Mouse (Mus musculus): Measurements from ENCODE around the gene Rasal3. TPM values are rescaled to one million over a fixed set of nuclear protein-coding genes. Genes with fewer than 3 reads are reported as not detected.

Gene Rasal3
- 10 to 100 TPM; 41.2 to 44.7 TPM for total RNA-seq (2023)

DNA sequence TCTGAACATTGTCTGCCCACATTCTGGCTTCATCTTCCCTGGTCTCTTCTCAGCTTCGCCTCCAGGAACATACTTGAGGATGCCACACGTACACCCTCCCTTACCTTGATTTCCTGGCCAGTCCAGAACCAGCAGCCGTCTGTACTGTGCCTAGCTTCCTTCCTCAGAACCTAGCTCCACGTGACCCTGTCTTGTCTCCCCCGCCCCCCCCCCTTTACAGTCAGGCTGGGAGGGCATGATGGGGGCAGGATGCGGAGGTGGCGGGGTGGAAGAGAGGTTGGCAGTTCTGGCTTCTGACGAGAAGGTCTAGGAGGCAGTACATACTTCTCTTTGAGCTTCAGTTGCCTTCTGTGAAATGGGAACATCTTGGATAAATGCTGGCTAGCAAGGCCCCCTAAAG, at the start of gene Rasal3:
Gene Rasal3 (minus strand): TSS at position 167 of the 400 bp plus-strand sequence.

GRCm38 (mm10) chr17:32452482-32452881, 49.1 kb upstream of the Rasal3 start, which contains the start of gene Cyp4f39:
Gene Cyp4f39, plus strand, starts transcription at chr17:32452723.

DNA sequence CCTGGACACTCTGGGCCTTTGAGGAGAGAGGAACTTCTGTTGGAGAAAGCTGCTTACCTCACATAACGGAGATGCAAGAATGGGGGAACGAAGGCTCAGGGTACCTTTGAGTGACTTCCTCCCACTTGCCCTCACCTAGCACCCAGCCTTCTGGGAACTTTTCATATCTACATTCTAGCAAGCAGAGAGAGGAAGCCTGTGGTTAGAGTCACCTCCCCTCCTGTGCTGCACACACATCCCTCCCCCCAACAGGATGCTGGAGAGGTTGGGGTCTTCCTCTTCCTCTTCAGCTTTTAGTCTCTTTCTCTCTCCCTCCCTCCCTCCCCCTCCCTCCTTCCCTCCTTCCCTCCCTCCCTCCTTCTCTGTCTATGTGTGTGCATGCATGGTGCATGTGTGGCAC, 20.7 kb upstream of the Rasal3 start, which contains the start of gene Pglyrp2:
Gene Pglyrp2 (minus strand): TSS at position 134 of the 400 bp plus-strand sequence.

DNA sequence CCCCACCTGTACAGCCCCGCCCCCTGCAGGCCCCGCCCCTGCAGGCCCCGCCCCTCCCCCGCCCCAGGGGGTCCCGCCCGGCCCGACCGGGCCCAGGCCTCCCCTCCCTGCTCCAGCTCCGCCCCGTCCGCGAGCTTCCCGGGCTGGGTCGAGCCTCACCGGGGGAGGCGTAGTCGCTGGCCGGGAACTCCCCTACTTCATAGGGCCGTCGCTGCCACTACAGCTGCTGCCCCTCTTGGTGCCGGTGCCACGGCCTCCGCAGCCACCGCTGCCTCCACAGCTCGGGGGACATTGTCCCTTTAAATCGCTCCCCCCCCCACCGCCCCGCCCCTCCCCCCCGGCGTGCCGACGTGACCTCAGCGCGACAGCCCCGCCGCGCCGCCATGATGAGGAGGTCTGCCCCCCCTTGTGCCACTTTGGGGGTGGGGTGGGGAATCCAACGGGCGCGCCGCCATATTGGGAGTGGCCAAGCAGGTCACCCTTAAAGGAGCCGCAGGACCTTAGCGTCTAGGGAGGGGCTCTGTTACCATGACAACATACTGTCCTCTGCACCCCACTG, 14.2 kb downstream of the Rasal3 start, which contains the start of gene Wiz:
Gene Wiz (minus strand): TSS at position 339 of the 559 bp plus-strand sequence.

GRCm38 (mm10) chr17:32350382-32350983, 52.9 kb downstream of the Rasal3 start, which contains the start of gene Akap8l:
Gene Akap8l, minus strand, starts transcription at chr17:32350607.

Other genes with a start within 250 kb of the Rasal3 start
- under 1 TPM; 0.04 to 0.20 TPM for gene Notch3, start 236.7 kb downstream of the Rasal3 start, total RNA-seq (2023)
- under 1 TPM; 0.26 to 0.37 TPM for gene Ephx3, start 214.0 kb downstream of the Rasal3 start, total RNA-seq (2023)
- 100 to 1,000 TPM; 186 to 197 TPM for gene Brd4, start 118.9 kb downstream of the Rasal3 start, total RNA-seq (2023)
- 10 to 100 TPM; 87.0 to 92.0 TPM for gene Akap8, start 82.3 kb downstream of the Rasal3 start, total RNA-seq (2023)
- gene Akap8l, start 53.0 kb downstream of the Rasal3 start, total RNA-seq (2023): 10 to 100 TPM; 60.9 to 73.1 TPM
- gene Wiz, start 14.1 kb downstream of the Rasal3 start, total RNA-seq (2023): 10 to 100 TPM; 14.6 to 15.2 TPM
- under 1 TPM; 0.38 to 0.46 TPM for gene Pglyrp2, start 20.6 kb upstream of the Rasal3 start, total RNA-seq (2023)
- not detected for gene Cyp4f39, start 49.1 kb upstream of the Rasal3 start, total RNA-seq (2023)
- gene Cyp4f17, start 102.5 kb upstream of the Rasal3 start, total RNA-seq (2023): under 1 TPM; 0.18 to 0.33 TPM
- gene Cyp4f16, start 133.0 kb upstream of the Rasal3 start, total RNA-seq (2023): 10 to 100 TPM; 15.9 to 18.9 TPM
- under 1 TPM; 0.50 to 0.84 TPM for gene Cyp4f37, start 217.7 kb upstream of the Rasal3 start, total RNA-seq (2023)